Mouse (Mus musculus): Measurements from ENCODE around the gene Aipl1.

GRCm38 (mm10) chr11:72027836-72028235, 9.5 kb downstream of the Aipl1 start:
- TF ChIP-seq MAFK (IDR thresholded peaks at IDR 0.05; ENCODE audit: insufficient read depth, low read depth, low read length) (no peak), CHD2 (IDR thresholded peaks at IDR 0.05; ENCODE audit: low read depth, low read length) (no peak), HCFC1 (IDR thresholded peaks at IDR 0.05; ENCODE audit: borderline replicate concordance, insufficient read depth, low read length) (no peak)

Data from ES-E14 (cell line).